Mouse (Mus musculus): ENCODE measurements around the gene Sec24a. TPM values are rescaled to one million over a fixed set of nuclear protein-coding genes. Genes with fewer than 3 reads are reported as not detected.
"Not testable (repeated sequence)": the region's sequence is repeated elsewhere in the genome, so short reads cannot be mapped to it uniquely, and the experiment has no call there.

Sec24a gene
- polyA plus RNA-seq, 1 experiment from 2014 or later, result 17.7 TPM

DNA sequence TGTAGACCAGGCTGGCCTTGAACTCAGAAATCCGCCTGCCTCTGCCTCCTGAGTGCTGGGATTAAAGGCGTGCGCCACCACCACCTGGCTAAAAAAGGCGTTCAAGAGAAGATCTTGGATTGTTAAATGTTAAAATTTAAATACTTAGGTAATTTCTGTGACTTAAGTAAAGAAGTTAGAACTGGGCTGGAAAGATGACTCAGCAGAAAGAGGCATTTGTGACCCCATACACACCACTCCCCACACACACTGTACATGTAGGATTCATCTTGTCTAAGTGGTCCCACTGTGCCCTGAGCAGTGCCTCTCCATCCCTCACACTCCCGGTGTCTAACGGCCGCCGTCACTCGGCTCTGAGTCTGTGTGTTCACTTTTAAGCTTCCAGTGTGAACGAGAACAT is 57.0 kb downstream of the Sec24a start:
- WGBS, result 94% methylated on average over 10 of the region's 10 CpGs
- no peaks in the 10 kb centered on the region for H3K4me1 ChIP-seq (replicated peaks; ENCODE audit: control insufficient read depth, insufficient read depth, low read length)
- H3K36me3 ChIP-seq (replicated peaks; ENCODE audit: control insufficient read depth, insufficient read depth), result peaks cover 95% of the 10 kb centered on the region
- no peak overlapping the region for H3K4me2 ChIP-seq (replicated peaks)
- no peak overlapping the region for H3K9ac ChIP-seq
- ATAC-seq (ENCODE audit: low FRiP score) (no peak), DNase-seq (ENCODE audit: low spot score) (no peak)
- H3K27ac ChIP-seq, result no peak overlapping the region
- no peaks in the 10 kb centered on the region for H3K27me3 ChIP-seq (ENCODE audit: control insufficient read depth, insufficient read depth, low read length)
- H3K4me3 ChIP-seq (replicated peaks; ENCODE audit: low read length), result no peak overlapping the region
- H3K9me3 ChIP-seq (ENCODE audit: control insufficient read depth, low read length), result no peaks in the 10 kb centered on the region

GRCm38 (mm10) chr11:51703379-51703998 is 59.9 kb downstream of the Sec24a start:
- Histone ChIP-seq H3K4me1 (replicated peaks; ENCODE audit: control insufficient read depth, insufficient read depth, low read length) (no peaks in the 10 kb centered on the region), H3K4me2 (replicated peaks) (no peak overlapping the region), H3K9ac (no peak overlapping the region), H3K4me3 (replicated peaks; ENCODE audit: low read length) (no peak overlapping the region), H3K36me3 (replicated peaks; ENCODE audit: control insufficient read depth, insufficient read depth) (peaks cover 96% of the 10 kb centered on the region), H3K27ac (no peak overlapping the region), H3K27me3 (ENCODE audit: control insufficient read depth, insufficient read depth, low read length) (no peaks in the 10 kb centered on the region), H3K9me3 (ENCODE audit: control insufficient read depth, low read length) (no peaks in the 10 kb centered on the region)
- ATAC-seq (ENCODE audit: low FRiP score) (no peak), DNase-seq (ENCODE audit: low spot score) (no peak)
- 66% methylated on average over 10 of the region's 10 CpGs for WGBS

GRCm38 (mm10) chr11:51702831-51703230 is 60.6 kb downstream of the Sec24a start:
- WGBS, result 83% methylated on average over 3 of the region's 3 CpGs
- peaks cover 95% of the 10 kb centered on the region for H3K36me3 ChIP-seq (replicated peaks; ENCODE audit: control insufficient read depth, insufficient read depth)

GRCm38 (mm10) chr11:51694984-51695383 is 68.5 kb downstream of the Sec24a start:
- Histone ChIP-seq H3K4me3 (replicated peaks; ENCODE audit: low read length) (no peak overlapping the region), H3K36me3 (replicated peaks; ENCODE audit: control insufficient read depth, insufficient read depth) (peaks cover 58% of the 10 kb centered on the region), H3K27ac (no peak overlapping the region), H3K9me3 (ENCODE audit: control insufficient read depth, low read length) (no peaks in the 10 kb centered on the region), H3K27me3 (ENCODE audit: control insufficient read depth, insufficient read depth, low read length) (no peaks in the 10 kb centered on the region), H3K4me2 (replicated peaks) (no peak overlapping the region), H3K9ac (no peak overlapping the region), H3K4me1 (replicated peaks; ENCODE audit: control insufficient read depth, insufficient read depth, low read length) (no peaks in the 10 kb centered on the region)
- WGBS, result 92% methylated on average over 3 of the region's 3 CpGs
- ATAC-seq (ENCODE audit: low FRiP score) (no peak), DNase-seq (ENCODE audit: low spot score) (no peak)

More at GRCm38 (mm10) chr11:51702831-51703230, 60.6 kb downstream of the Sec24a start:
- Histone ChIP-seq H3K4me1 (replicated peaks; ENCODE audit: control insufficient read depth, insufficient read depth, low read length) (no peaks in the 10 kb centered on the region), H3K27ac (no peak overlapping the region), H3K9ac (no peak overlapping the region), H3K4me3 (replicated peaks; ENCODE audit: low read length) (no peak overlapping the region), H3K9me3 (ENCODE audit: control insufficient read depth, low read length) (no peaks in the 10 kb centered on the region), H3K27me3 (ENCODE audit: control insufficient read depth, insufficient read depth, low read length) (no peaks in the 10 kb centered on the region), H3K4me2 (replicated peaks) (no peak overlapping the region)
- ATAC-seq (ENCODE audit: low FRiP score) (no peak), DNase-seq (ENCODE audit: low spot score) (no peak)

DNA sequence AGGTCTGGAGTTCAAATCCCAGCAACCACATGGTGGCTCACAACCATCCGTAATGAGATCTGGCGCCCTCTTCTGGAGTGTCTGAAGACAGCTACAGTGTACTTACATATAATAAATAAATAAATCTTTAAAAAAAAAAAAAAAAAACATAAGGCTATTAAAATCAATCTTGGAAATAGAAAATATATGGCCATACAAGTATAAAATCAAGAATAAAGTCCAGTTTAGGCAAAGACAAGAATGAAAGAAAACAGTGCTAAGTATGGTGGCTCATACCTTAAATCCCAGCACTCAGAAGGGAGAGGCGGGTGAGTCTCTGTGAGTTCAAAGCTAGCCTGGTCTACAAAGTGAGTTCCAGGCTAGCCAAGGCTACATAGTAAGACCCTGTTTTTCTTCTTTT is 72.8 kb downstream of the Sec24a start:
- H3K4me3 ChIP-seq (replicated peaks; ENCODE audit: low read length); H3K9ac ChIP-seq; H3K9me3 ChIP-seq (ENCODE audit: control insufficient read depth, low read length); H3K27me3 ChIP-seq (ENCODE audit: control insufficient read depth, insufficient read depth, low read length); H3K4me2 ChIP-seq (replicated peaks); H3K27ac ChIP-seq; DNase-seq (ENCODE audit: low spot score); ATAC-seq (ENCODE audit: low FRiP score): not testable (repeated sequence)
- Histone ChIP-seq H3K4me1 (replicated peaks; ENCODE audit: control insufficient read depth, insufficient read depth, low read length) (peaks cover 16% of the 10 kb centered on the region), H3K36me3 (replicated peaks; ENCODE audit: control insufficient read depth, insufficient read depth) (peaks cover 16% of the 10 kb centered on the region)
- 100% methylated on average over 1 of the region's 3 CpGs for WGBS

GRCm38 (mm10) chr11:51689343-51689742 is 74.1 kb downstream of the Sec24a start:
- Histone ChIP-seq H3K4me3 (replicated peaks; ENCODE audit: low read length) (peak overlapping the region; percentile 75), H3K4me2 (replicated peaks) (peak overlapping the region; percentile 79), H3K27me3 (ENCODE audit: control insufficient read depth, insufficient read depth, low read length) (no peaks in the 10 kb centered on the region), H3K4me1 (replicated peaks; ENCODE audit: control insufficient read depth, insufficient read depth, low read length) (peaks cover 16% of the 10 kb centered on the region), H3K27ac (peak overlapping the region; percentile 99), H3K9me3 (ENCODE audit: control insufficient read depth, low read length) (no peaks in the 10 kb centered on the region), H3K36me3 (replicated peaks; ENCODE audit: control insufficient read depth, insufficient read depth) (peaks cover 9% of the 10 kb centered on the region; the same call in 1 of the 2 replicates), H3K9ac (peak overlapping the region; percentile 67)
- ATAC-seq (ENCODE audit: low FRiP score) (no peak), DNase-seq (ENCODE audit: low spot score) (no peak)
- 21% methylated on average over 6 of the region's 6 CpGs for WGBS

DNA sequence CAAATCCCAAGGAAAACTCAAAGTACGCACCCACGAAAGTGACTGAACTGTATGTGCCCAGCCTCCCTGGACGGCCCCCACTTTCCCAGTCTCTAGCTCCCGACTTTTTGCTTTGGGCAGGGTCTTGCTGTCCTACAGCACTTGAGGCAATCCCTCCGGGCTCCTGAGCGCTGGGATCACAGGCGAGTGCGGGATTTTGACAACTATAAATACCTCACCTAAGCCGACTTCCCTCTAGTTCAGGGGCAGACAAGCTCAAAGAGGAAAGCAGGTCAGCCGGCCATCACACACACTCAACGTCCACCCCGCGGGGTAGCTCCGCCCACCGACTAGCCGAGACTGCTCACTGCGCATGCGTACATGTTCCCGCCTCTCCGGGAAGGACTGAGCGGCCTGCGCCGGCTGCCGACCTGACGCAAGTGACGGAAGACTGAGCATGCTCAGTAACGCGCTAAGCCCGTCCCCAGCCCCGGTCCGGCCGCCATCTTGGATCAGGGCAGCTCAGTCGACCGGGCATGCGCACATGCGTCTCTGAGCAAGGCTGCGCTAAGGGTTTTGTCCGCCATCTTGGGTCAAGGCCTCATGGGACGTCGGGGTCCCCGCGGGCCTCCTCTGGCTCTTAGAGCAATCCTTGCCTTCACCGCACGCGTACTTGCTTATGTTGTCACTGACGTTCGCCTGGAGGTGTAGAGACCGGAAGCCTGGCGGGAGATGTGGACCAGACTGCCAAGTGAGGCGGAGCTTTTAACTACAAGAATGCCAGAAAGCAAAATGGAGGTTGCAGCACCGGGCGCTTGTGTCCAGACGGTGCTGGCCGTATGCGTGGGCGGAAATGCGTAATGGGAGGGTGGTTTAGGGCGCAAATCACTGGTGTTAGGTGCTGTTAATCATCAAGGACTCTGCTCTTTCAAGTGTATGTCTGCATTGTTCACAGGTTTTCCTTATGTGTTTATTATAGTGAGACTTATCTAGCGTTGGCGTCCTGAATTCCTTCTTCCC is 74.8 kb downstream of the Sec24a start, which contains the start of gene 0610009B22Rik:
Gene 0610009B22Rik (minus strand): TSS at position 545 of the 999 bp plus-strand sequence.
- Histone ChIP-seq H3K4me3 (replicated peaks; ENCODE audit: low read length) (peak within 1 kb of the TSS; percentile 75), H3K36me3 (replicated peaks; ENCODE audit: control insufficient read depth, insufficient read depth) (peaks cover 9% of the 10 kb centered on the region; the same call in 1 of the 2 replicates), H3K9me3 (ENCODE audit: control insufficient read depth, low read length) (no peaks in the 10 kb centered on the region), H3K27ac (peak within 1 kb of the TSS; percentile 99), H3K27me3 (ENCODE audit: control insufficient read depth, insufficient read depth, low read length) (no peaks in the 10 kb centered on the region), H3K4me1 (replicated peaks; ENCODE audit: control insufficient read depth, insufficient read depth, low read length) (peaks cover 16% of the 10 kb centered on the region), H3K9ac (peak within 1 kb of the TSS; percentile 89), H3K4me2 (replicated peaks) (peak within 1 kb of the TSS; percentile 79)
- ATAC-seq (ENCODE audit: low FRiP score) (peak; percentile 99), DNase-seq (ENCODE audit: low spot score) (peak; percentile 100)
- WGBS, result under 1% methylated on average over 60 of the region's 60 CpGs

DNA sequence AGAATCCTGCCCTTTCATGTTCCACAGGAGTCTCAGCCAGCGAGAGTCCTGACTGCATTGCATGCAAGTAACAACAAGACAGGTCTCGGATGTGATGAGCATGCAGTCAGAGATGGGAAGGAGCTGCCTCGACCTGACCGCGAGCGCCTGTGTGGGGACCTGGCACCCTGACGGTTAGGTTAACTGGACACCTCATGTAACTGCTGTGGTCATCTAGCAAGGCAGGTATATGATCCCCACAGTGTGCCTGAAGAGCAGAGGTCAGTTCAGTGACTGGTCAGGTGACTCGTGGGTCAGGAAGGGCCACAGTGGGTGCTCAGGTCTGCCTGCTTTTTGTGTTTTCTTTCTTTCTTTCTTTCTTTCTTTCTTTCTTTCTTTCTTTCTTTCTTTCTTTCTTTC is 81.5 kb downstream of the Sec24a start:
- Histone ChIP-seq H3K4me3 (replicated peaks; ENCODE audit: low read length) (no peak overlapping the region), H3K4me1 (replicated peaks; ENCODE audit: control insufficient read depth, insufficient read depth, low read length) (no peaks in the 10 kb centered on the region), H3K4me2 (replicated peaks) (no peak overlapping the region), H3K9me3 (ENCODE audit: control insufficient read depth, low read length) (no peaks in the 10 kb centered on the region), H3K27me3 (ENCODE audit: control insufficient read depth, insufficient read depth, low read length) (no peaks in the 10 kb centered on the region), H3K9ac (no peak overlapping the region), H3K36me3 (replicated peaks; ENCODE audit: control insufficient read depth, insufficient read depth) (no peaks in the 10 kb centered on the region; the same call in 1 of the 2 replicates), H3K27ac (no peak overlapping the region)
- no peak for ATAC-seq (ENCODE audit: low FRiP score)
- no peak for DNase-seq (ENCODE audit: low spot score)
- 50% methylated on average over 8 of the region's 8 CpGs for WGBS

GRCm38 (mm10) chr11:51681324-51681975 is 82.0 kb downstream of the Sec24a start:
- no peak overlapping the region for H3K4me3 ChIP-seq (replicated peaks; ENCODE audit: low read length)
- DNase-seq (ENCODE audit: low spot score), result peak; percentile 83
- no peaks in the 10 kb centered on the region for H3K27me3 ChIP-seq (ENCODE audit: control insufficient read depth, insufficient read depth, low read length)
- no peak overlapping the region for H3K27ac ChIP-seq
- no peaks in the 10 kb centered on the region for H3K9me3 ChIP-seq (ENCODE audit: control insufficient read depth, low read length)
- H3K4me1 ChIP-seq (replicated peaks; ENCODE audit: control insufficient read depth, insufficient read depth, low read length), result no peaks in the 10 kb centered on the region
- no peak for ATAC-seq (ENCODE audit: low FRiP score)
- no peak overlapping the region for H3K9ac ChIP-seq
- WGBS, result 32% methylated on average over 13 of the region's 13 CpGs
- no peak overlapping the region for H3K4me2 ChIP-seq (replicated peaks)
- H3K36me3 ChIP-seq (replicated peaks; ENCODE audit: control insufficient read depth, insufficient read depth), result no peaks in the 10 kb centered on the region; the same call in 1 of the 2 replicates

All from hindbrain, embryonic 14.5 days (tissue).